ENCODE assay signal across 12 mouse cellular contexts in the genomic region with DNA sequence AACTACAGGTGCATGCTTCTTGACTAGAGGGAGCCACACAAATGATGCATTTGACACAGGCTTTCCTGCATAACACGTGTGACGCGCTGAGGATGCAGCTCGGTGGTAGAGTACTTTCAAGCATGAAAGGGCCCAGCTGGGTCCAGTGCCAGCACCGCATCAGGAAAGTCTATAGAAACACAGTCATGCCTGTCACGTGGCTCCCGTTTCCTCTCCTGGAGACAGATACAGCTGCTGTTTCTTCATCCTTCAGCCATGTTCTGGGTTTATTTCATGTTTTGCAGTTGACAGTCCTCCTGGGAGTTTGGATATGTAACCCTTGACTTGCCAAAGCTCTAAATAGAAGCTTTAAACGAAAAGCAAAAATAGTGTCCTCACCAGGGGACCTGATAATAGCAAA.
DNase-seq lines count a peak whose midpoint lies in the region; ATAC-seq and TF ChIP-seq lines count a peak whose summit lies in the region.
"Had no signal": no experiment of that assay in that cellular context is flagged by ENCODE, and none has a peak within 500 bp of the region (broad histone marks: within the 10 kb centered on the region; RNA-seq: fewer than 3 reads in every experiment).

No protein-coding gene starts in this region.

- no peak for TF ChIP-seq CTCF in thymus, adult 2 months (IDR thresholded peaks at IDR 0.05; ENCODE audit: borderline replicate concordance, control insufficient read depth, extremely low read depth, insufficient read depth, low read length, poor library complexity)

- no peak overlapping the region for H3K4me3 ChIP-seq in limb, embryonic 13.5 days
- H3K4me3 ChIP-seq in limb, embryonic 10.5 days = no peak overlapping the region
- H3K4me3 ChIP-seq in thymus, adult 2 months (ENCODE audit: control insufficient read depth, insufficient read depth, low read length) = no peak overlapping the region
- H3K4me3 ChIP-seq: embryonic facial prominence, embryonic 13.5 days had no signal

- H3K36me3 ChIP-seq in limb, embryonic 13.5 days = no peaks in the 10 kb centered on the region
- no peaks in the 10 kb centered on the region for H3K36me3 ChIP-seq in limb, embryonic 10.5 days
- H3K36me3 ChIP-seq in thymus, adult 2 months (ENCODE audit: control insufficient read depth, insufficient read depth, low read length) = no peaks in the 10 kb centered on the region
- H3K36me3 ChIP-seq: embryonic facial prominence, embryonic 13.5 days had no signal

- H3K27me3 ChIP-seq in limb, embryonic 13.5 days = no peaks in the 10 kb centered on the region
- no peaks in the 10 kb centered on the region for H3K27me3 ChIP-seq in limb, embryonic 10.5 days (ENCODE audit: low read depth, poor library complexity, severe bottlenecking)
- H3K27me3 ChIP-seq in thymus, adult 2 months (ENCODE audit: control insufficient read depth, insufficient read depth, low read length) = no peaks in the 10 kb centered on the region
- H3K27me3 ChIP-seq: embryonic facial prominence, embryonic 13.5 days had no signal

- H3K9me3 ChIP-seq in limb, embryonic 13.5 days = no peaks in the 10 kb centered on the region
- H3K9me3 ChIP-seq in limb, embryonic 10.5 days (replicated peaks) = no peaks in the 10 kb centered on the region
- H3K9me3 ChIP-seq: embryonic facial prominence, embryonic 13.5 days had no signal

- peaks cover 52% of the 10 kb centered on the region for H3K4me1 ChIP-seq in limb, embryonic 13.5 days
- H3K4me1 ChIP-seq in limb, embryonic 10.5 days = peaks cover 39% of the 10 kb centered on the region
- H3K4me1 ChIP-seq in thymus, adult 2 months (replicated peaks; ENCODE audit: control insufficient read depth, insufficient read depth, low read length) = no peaks in the 10 kb centered on the region

- TF ChIP-seq POLR2A in thymus, adult 2 months (IDR thresholded peaks at IDR 0.05; ENCODE audit: control insufficient read depth, extremely low read depth, insufficient read depth, low read length, poor library complexity) = no peak

- no peak overlapping the region for H3K4me2 ChIP-seq in limb, embryonic 13.5 days (replicated peaks)
- H3K4me2 ChIP-seq: embryonic facial prominence, embryonic 13.5 days had no signal

- 0 out of 2 replicates have a peak, but pooled peaks have one; percentile 20 for ATAC-seq in limb, embryonic 13.5 days (ENCODE audit: low FRiP score, low read depth)
- ATAC-seq: lung, postnatal 0 days had no signal

- 38% methylated on average over 8 of the region's 8 CpGs for WGBS in limb, embryonic 13.5 days
- 74% methylated on average over 8 of the region's 8 CpGs for WGBS in limb, embryonic 10.5 days
- 91% methylated on average over 8 of the region's 8 CpGs for WGBS in thymus, adult 2 months

- H3K27ac ChIP-seq in limb, embryonic 13.5 days = no peak overlapping the region
- H3K27ac ChIP-seq in limb, embryonic 10.5 days = no peak overlapping the region
- no peak overlapping the region for H3K27ac ChIP-seq in thymus, adult 2 months (ENCODE audit: control insufficient read depth, insufficient read depth, low read length)
- H3K27ac ChIP-seq: embryonic facial prominence, embryonic 13.5 days; stomach, postnatal 0 days had no signal

- no peak overlapping the region for H3K9ac ChIP-seq in limb, embryonic 13.5 days
- H3K9ac ChIP-seq: embryonic facial prominence, embryonic 13.5 days had no signal

- no peak for DNase-seq in limb, embryonic 10.5 days (ENCODE audit: low spot score)
- peak; percentile 5 for DNase-seq in thymus, postnatal 0 days (ENCODE audit: low spot score)
- DNase-seq in thymus, adult 2 months = no peak
- DNase-seq in induced T-regulatory cell, adult 2 months (ENCODE audit: low read depth) = peak; percentile 22
- no peak for DNase-seq in cerebellum, postnatal 25 days
- DNase-seq in lung, adult 18-20 months = no peak
- DNase-seq: cerebellum, adult 2 months; kidney, adult 18-20 months had no signal

Comparison
In these comparisons a context has a peak if more than half of its experiments do, and no peak if none do; other contexts are left out.
1. DNase-seq: peak in thymus, postnatal 0 days (single experiment) and induced T-regulatory cell, adult 2 months (single experiment); none in limb, embryonic 10.5 days (single experiment), thymus, adult 2 months (single experiment), cerebellum, postnatal 25 days (0 of 2) and lung, adult 18-20 months (0 of 2).